Mouse (Mus musculus): Measurements from ENCODE around the gene Ptprs. TPM values are rescaled to one million over a fixed set of nuclear protein-coding genes. Genes with fewer than 3 reads are reported as not detected.

The Ptprs gene
- 229 and 264 TPM in 2 replicates for polyA plus RNA-seq (2015; fragmentation: Nextera tagmentation; extraction: Ambion mirVana)

- Histone ChIP-seq H3K9ac (ENCODE audit: low read depth, low read length) (peak within 1 kb of the TSS; percentile 96), H3K4me2 (ENCODE audit: low read length) (peak within 1 kb of the TSS; percentile 94), H3K4me1 (ENCODE audit: control insufficient read depth, insufficient read depth, low read depth, low read length) (peaks cover 29% of the 10 kb centered on the region), H3K4me3 (ENCODE audit: low read length) (peak within 1 kb of the TSS; percentile 80), H3K27me3 (replicated peaks; ENCODE audit: control insufficient read depth, insufficient read depth, low read length) (no peaks in the 10 kb centered on the region), H3K9me3 (ENCODE audit: control insufficient read depth, low read length) (no peaks in the 10 kb centered on the region), H3K36me3 (ENCODE audit: control insufficient read depth, insufficient read depth, low read length) (no peaks in the 10 kb centered on the region), H3K27ac (ENCODE audit: low read depth, low read length) (peak within 1 kb of the TSS; percentile 97)
- ATAC-seq: peak; percentile 88
- 0% methylated on average over 27 of the region's 27 CpGs for WGBS
Observed at GRCm38 (mm10) chr17:56476402-56476752, at the start of gene Ptprs. Gene Ptprs (minus strand): TSS chr17:56476483.

GRCm38 (mm10) chr17:56524943-56525342, 48.7 kb upstream of the Ptprs start:
- H3K4me1 ChIP-seq (ENCODE audit: control insufficient read depth, insufficient read depth, low read depth, low read length): no peaks in the 10 kb centered on the region
- ATAC-seq: no peak
- no peaks in the 10 kb centered on the region for H3K9me3 ChIP-seq (ENCODE audit: control insufficient read depth, low read length)
- H3K27me3 ChIP-seq (replicated peaks; ENCODE audit: control insufficient read depth, insufficient read depth, low read length): no peaks in the 10 kb centered on the region
- 83% methylated on average over 4 of the region's 4 CpGs for WGBS
- H3K9ac ChIP-seq (ENCODE audit: low read depth, low read length): no peak overlapping the region
- no peaks in the 10 kb centered on the region for H3K36me3 ChIP-seq (ENCODE audit: control insufficient read depth, insufficient read depth, low read length)
- no peak overlapping the region for H3K4me3 ChIP-seq (ENCODE audit: low read length)
- H3K4me2 ChIP-seq (ENCODE audit: low read length): no peak overlapping the region
- H3K27ac ChIP-seq (ENCODE audit: low read depth, low read length): no peak overlapping the region

- WGBS: 47% methylated on average over 1 of the region's 1 CpGs
- H3K4me1 ChIP-seq (ENCODE audit: control insufficient read depth, insufficient read depth, low read depth, low read length): no peaks in the 10 kb centered on the region
- no peak overlapping the region for H3K4me3 ChIP-seq (ENCODE audit: low read length)
- H3K4me2 ChIP-seq (ENCODE audit: low read length): no peak overlapping the region
- H3K36me3 ChIP-seq (ENCODE audit: control insufficient read depth, insufficient read depth, low read length): no peaks in the 10 kb centered on the region
- H3K27ac ChIP-seq (ENCODE audit: low read depth, low read length): no peak overlapping the region
- ATAC-seq: no peak
- H3K9ac ChIP-seq (ENCODE audit: low read depth, low read length): no peak overlapping the region
- H3K9me3 ChIP-seq (ENCODE audit: control insufficient read depth, low read length): no peaks in the 10 kb centered on the region
- no peaks in the 10 kb centered on the region for H3K27me3 ChIP-seq (replicated peaks; ENCODE audit: control insufficient read depth, insufficient read depth, low read length)
Observed at GRCm38 (mm10) chr17:56522744-56523143, 46.5 kb upstream of the Ptprs start.

GRCm38 (mm10) chr17:56515690-56516410, 39.6 kb upstream of the Ptprs start:
- Histone ChIP-seq H3K27ac (ENCODE audit: low read depth, low read length) (peak overlapping the region; percentile 51), H3K27me3 (replicated peaks; ENCODE audit: control insufficient read depth, insufficient read depth, low read length) (peaks cover 17% of the 10 kb centered on the region), H3K9me3 (ENCODE audit: control insufficient read depth, low read length) (no peaks in the 10 kb centered on the region; the same call in 1 of the 2 replicates), H3K4me3 (ENCODE audit: low read length) (no peak overlapping the region), H3K4me2 (ENCODE audit: low read length) (peak overlapping the region; percentile 32), H3K9ac (ENCODE audit: low read depth, low read length) (peak overlapping the region; percentile 41), H3K36me3 (ENCODE audit: control insufficient read depth, insufficient read depth, low read length) (no peaks in the 10 kb centered on the region), H3K4me1 (ENCODE audit: control insufficient read depth, insufficient read depth, low read depth, low read length) (peaks cover 16% of the 10 kb centered on the region)
- 7% methylated on average over 13 of the region's 13 CpGs for WGBS
- ATAC-seq: peak; percentile 73

GRCm38 (mm10) chr17:56514916-56515315, 38.6 kb upstream of the Ptprs start:
- H3K27ac ChIP-seq (ENCODE audit: low read depth, low read length): no peak overlapping the region
- H3K27me3 ChIP-seq (replicated peaks; ENCODE audit: control insufficient read depth, insufficient read depth, low read length): peaks cover 24% of the 10 kb centered on the region
- H3K4me1 ChIP-seq (ENCODE audit: control insufficient read depth, insufficient read depth, low read depth, low read length): peaks cover 24% of the 10 kb centered on the region
- no peak overlapping the region for H3K4me3 ChIP-seq (ENCODE audit: low read length)
- ATAC-seq: no peak
- 46% methylated on average over 12 of the region's 12 CpGs for WGBS
- H3K9me3 ChIP-seq (ENCODE audit: control insufficient read depth, low read length): no peaks in the 10 kb centered on the region; the same call in 1 of the 2 replicates
- no peaks in the 10 kb centered on the region for H3K36me3 ChIP-seq (ENCODE audit: control insufficient read depth, insufficient read depth, low read length)
- H3K9ac ChIP-seq (ENCODE audit: low read depth, low read length): no peak overlapping the region
- H3K4me2 ChIP-seq (ENCODE audit: low read length): no peak overlapping the region

GRCm38 (mm10) chr17:56514330-56514729, 38.0 kb upstream of the Ptprs start:
- Histone ChIP-seq H3K9ac (ENCODE audit: low read depth, low read length) (no peak overlapping the region), H3K27ac (ENCODE audit: low read depth, low read length) (no peak overlapping the region), H3K4me2 (ENCODE audit: low read length) (no peak overlapping the region), H3K9me3 (ENCODE audit: control insufficient read depth, low read length) (no peaks in the 10 kb centered on the region; the same call in 1 of the 2 replicates), H3K36me3 (ENCODE audit: control insufficient read depth, insufficient read depth, low read length) (no peaks in the 10 kb centered on the region), H3K4me3 (ENCODE audit: low read length) (no peak overlapping the region), H3K27me3 (replicated peaks; ENCODE audit: control insufficient read depth, insufficient read depth, low read length) (peaks cover 24% of the 10 kb centered on the region), H3K4me1 (ENCODE audit: control insufficient read depth, insufficient read depth, low read depth, low read length) (peaks cover 28% of the 10 kb centered on the region)
- no peak for ATAC-seq

- 70% methylated on average over 22 of the region's 22 CpGs for WGBS
- no peaks in the 10 kb centered on the region for H3K36me3 ChIP-seq (ENCODE audit: control insufficient read depth, insufficient read depth, low read length)
- no peak within 1 kb of the TSS for H3K27ac ChIP-seq (ENCODE audit: low read depth, low read length)
- no peak for ATAC-seq
- H3K4me3 ChIP-seq (ENCODE audit: low read length): peak within 1 kb of the TSS; percentile 29
- peak within 1 kb of the TSS; percentile 33 for H3K9ac ChIP-seq (ENCODE audit: low read depth, low read length)
- peaks cover 28% of the 10 kb centered on the region for H3K4me1 ChIP-seq (ENCODE audit: control insufficient read depth, insufficient read depth, low read depth, low read length)
- H3K9me3 ChIP-seq (ENCODE audit: control insufficient read depth, low read length): no peaks in the 10 kb centered on the region; the same call in 1 of the 2 replicates
- H3K4me2 ChIP-seq (ENCODE audit: low read length): peak within 1 kb of the TSS; percentile 49
- H3K27me3 ChIP-seq (replicated peaks; ENCODE audit: control insufficient read depth, insufficient read depth, low read length): peaks cover 24% of the 10 kb centered on the region
Observed at GRCm38 (mm10) chr17:56512310-56512709, 36.0 kb upstream of the Ptprs start, which contains the start of gene Znrf4. Gene Znrf4 (minus strand): TSS chr17:56512431.

- Histone ChIP-seq H3K4me1 (ENCODE audit: control insufficient read depth, insufficient read depth, low read depth, low read length) (peaks cover 31% of the 10 kb centered on the region), H3K36me3 (ENCODE audit: control insufficient read depth, insufficient read depth, low read length) (no peaks in the 10 kb centered on the region), H3K27me3 (replicated peaks; ENCODE audit: control insufficient read depth, insufficient read depth, low read length) (peaks cover 24% of the 10 kb centered on the region), H3K4me2 (ENCODE audit: low read length) (peak overlapping the region; percentile 49), H3K4me3 (ENCODE audit: low read length) (peak overlapping the region; percentile 29), H3K9ac (ENCODE audit: low read depth, low read length) (peak overlapping the region; percentile 33), H3K9me3 (ENCODE audit: control insufficient read depth, low read length) (no peaks in the 10 kb centered on the region; the same call in 1 of the 2 replicates), H3K27ac (ENCODE audit: low read depth, low read length) (no peak overlapping the region)
- no peak for ATAC-seq
- WGBS: 23% methylated on average over 29 of the region's 29 CpGs
Observed at GRCm38 (mm10) chr17:56511707-56512090, 35.4 kb upstream of the Ptprs start.

- Histone ChIP-seq H3K36me3 (ENCODE audit: control insufficient read depth, insufficient read depth, low read length) (no peaks in the 10 kb centered on the region), H3K4me1 (ENCODE audit: control insufficient read depth, insufficient read depth, low read depth, low read length) (peaks cover 34% of the 10 kb centered on the region), H3K9me3 (ENCODE audit: control insufficient read depth, low read length) (no peaks in the 10 kb centered on the region), H3K27ac (ENCODE audit: low read depth, low read length) (peak overlapping the region; percentile 42), H3K4me2 (ENCODE audit: low read length) (peak overlapping the region; percentile 49), H3K4me3 (ENCODE audit: low read length) (peak overlapping the region; percentile 29), H3K9ac (ENCODE audit: low read depth, low read length) (peak overlapping the region; percentile 33), H3K27me3 (replicated peaks; ENCODE audit: control insufficient read depth, insufficient read depth, low read length) (peaks cover 24% of the 10 kb centered on the region)
- no peak for ATAC-seq
- WGBS: 7% methylated on average over 59 of the region's 60 CpGs
Observed at GRCm38 (mm10) chr17:56510970-56511706, 34.9 kb upstream of the Ptprs start.
